Mouse (Mus musculus) kidney, postnatal 25 days (tissue): ENCODE results near the gene Ogdh.
"Not testable (repeated sequence)": the region's sequence is repeated elsewhere in the genome, so short reads cannot be mapped to it uniquely, and the experiment has no call there.

Experiments used
- DNase-seq, 2 experiments: peaks; one replicate each; pipeline ENCODE4 v3.0.0; 2021; ENCODE audit warnings: mixed read lengths in 2 of 2

Ogdh gene

GRCm38 (mm10) chr11:6291401-6292115 lies at the start of gene Ogdh:
Ogdh (plus strand) TSS chr11:6291633.
- peak; percentile 99 to 100 for DNase-seq

GRCm38 (mm10) chr11:6244707-6245106 lies 46.7 kb upstream of the Ogdh start:
- no peak for DNase-seq

GRCm38 (mm10) chr11:6252248-6252647 lies 39.2 kb upstream of the Ogdh start:
- DNase-seq = no peak

GRCm38 (mm10) chr11:6252824-6253223 lies 38.6 kb upstream of the Ogdh start:
- DNase-seq = no peak

- DNase-seq = not testable (repeated sequence)
These were observed 36.8 kb upstream of the Ogdh start for GRCm38 (mm10) chr11:6254602-6255001.

GRCm38 (mm10) chr11:6256490-6257072 lies 34.9 kb upstream of the Ogdh start:
- peak; percentile 62 to 73 for DNase-seq

DNA sequence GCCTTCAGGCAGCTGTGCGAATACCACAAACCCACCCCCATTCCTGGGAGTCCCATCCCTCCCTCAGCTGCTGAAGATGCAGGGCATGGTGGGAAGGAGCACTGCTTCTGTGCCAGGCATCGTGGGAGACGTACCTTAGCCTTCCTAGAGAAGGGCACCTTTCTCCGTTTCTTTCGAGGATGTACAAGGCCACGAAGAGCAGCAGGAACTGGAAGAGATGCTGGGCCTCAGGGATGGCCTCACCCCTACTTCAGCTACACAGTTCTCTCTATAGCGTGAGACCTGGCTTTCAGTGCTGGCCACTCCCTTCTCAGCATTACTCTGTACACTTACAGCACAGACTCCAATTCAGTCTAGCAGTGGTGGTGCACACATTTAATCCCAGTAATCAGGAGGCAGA lies 32.0 kb upstream of the Ogdh start:
- no peak for DNase-seq

- DNase-seq = peak; percentile 77 to 89
These were observed 29.9 kb upstream of the Ogdh start for GRCm38 (mm10) chr11:6261434-6262082.

DNA sequence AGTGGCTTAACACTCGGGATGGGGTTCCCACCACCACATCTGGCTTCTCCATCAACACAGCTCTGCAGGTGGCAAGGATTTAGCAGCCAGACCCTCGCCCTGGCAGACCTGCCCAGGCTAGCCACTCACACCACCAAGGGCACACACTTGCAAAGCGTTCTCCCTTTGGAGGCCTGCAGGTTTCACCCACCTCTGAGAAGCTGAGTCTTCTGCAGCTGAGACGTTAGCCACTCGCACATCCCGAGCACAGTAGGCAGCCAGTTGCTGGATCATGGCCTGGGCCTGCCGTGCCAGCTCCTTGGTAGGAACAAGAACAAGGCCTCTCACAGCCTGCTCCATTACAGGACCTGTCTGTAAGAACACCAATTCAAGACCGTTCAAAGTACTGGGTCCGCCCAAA lies 24.8 kb upstream of the Ogdh start:
- DNase-seq = no peak

DNA sequence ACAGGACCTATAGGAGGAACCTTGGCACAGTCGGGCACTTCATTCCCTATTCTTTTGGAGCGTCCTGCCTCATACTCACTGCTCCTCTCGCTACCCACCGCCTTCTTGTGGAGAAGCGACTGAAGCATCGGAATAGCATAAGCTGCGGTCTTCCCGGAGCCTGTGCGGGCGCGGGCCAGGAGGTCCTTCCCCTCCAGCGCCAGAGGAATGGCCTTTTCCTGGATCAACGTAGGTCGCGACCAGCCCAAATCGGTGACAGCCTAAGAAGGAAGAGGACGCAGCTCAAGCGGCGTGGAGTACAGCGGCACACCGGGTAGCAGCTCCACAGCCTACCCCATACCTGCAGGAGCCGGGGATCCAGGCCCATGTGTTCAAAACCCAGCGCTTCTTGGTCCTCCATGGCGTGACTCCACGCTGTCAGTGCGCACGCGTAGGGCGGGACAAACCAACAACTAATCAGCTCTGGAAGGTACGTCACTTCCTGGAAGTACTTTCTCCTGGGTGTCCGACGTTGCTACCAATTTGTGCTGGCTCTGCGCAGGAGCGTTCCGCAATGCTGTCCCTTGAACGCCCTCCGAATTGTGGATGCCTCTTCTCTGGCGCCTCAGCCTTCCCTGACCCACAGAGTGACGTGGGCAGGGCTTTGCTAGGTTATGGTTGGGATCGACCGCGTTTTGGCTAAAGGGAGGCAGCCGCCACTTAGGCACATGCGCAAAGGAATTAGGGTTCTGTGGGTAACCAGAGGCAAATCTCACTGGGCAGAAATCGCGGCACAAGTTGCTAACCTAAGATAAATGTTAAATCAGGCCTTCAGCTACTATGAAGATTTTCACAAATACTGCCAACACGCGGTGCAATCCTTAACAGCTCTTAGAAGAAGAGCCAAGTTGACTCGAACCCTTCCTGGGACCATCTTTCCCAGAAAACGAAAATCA lies 23.8 kb upstream of the Ogdh start, which contains the start of gene Ddx56:
Gene Ddx56, minus strand, starts transcription at position 453 of the 935 bp plus-strand sequence.
- DNase-seq = peak; percentile 93 to 96

GRCm38 (mm10) chr11:6273607-6274006 lies 17.8 kb upstream of the Ogdh start:
- DNase-seq = peak; percentile 30 to 55

- peak; percentile 99 to 100 for DNase-seq
These were observed 16.9 kb upstream of the Ogdh start, which contains the start of gene Tmed4 for GRCm38 (mm10) chr11:6274387-6275093. Tmed4 (minus strand) TSS chr11:6274870.

- DNase-seq = no peak
These were observed 16.3 kb upstream of the Ogdh start for GRCm38 (mm10) chr11:6275094-6275484.

DNA sequence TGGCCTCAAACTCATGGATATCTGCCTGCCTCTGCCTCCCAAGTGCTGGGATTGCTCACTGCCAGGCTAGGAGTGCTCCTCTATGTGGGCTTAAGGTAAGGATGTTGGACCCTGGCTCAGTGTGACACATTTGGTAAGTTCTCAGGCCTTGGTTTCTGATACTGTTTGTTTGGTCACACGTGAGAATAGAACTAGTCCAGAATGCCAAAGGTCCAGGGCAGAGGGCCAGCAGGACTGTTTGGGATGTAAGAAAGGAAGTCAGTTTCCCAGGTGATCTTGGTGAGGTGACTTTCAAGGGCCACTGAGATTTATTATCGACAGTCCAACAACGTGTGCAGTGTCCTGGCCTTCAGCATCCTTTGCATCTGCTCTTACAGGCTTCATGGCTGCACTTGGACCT lies 15.0 kb upstream of the Ogdh start:
- DNase-seq = peak in 1 of 2 experiments; percentile 24

DNA sequence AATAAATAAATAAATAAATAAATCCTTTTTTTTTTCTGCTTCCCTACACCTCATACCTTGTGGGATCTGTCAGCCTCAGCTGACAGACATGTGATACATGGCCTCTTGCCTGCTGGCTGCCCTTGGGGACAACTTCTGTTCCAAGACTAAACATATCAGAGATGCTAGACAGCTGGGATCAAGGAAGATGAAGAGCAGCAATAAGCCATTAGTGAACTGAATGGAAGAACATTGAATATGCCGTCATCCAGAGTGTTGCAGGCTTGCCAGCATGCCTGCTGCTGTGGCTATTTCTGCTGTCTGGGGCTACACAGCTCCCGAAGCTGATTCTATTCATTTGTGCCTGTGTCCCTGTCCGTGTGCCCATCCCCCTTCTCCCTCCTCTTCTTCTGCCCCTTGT lies 8.5 kb upstream of the Ogdh start:
- DNase-seq = no peak

DNA sequence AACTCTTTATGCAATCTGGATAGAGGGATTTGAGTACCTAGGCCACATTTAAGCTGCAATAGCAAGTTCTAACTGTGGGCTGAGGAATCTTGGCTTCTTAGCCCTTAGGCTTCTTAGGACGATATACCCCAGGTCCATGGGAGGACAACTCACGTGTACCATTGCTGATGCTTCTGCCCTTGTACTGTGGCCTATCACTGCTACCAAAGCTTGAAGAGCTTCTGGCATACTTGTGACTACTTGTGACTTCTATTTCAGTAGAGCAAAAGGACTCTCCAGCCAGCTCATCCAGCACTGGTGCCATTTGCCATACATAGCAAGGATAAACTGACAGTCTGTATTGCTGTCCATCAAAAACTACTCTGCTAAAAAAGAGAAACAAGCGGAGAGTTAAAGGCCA lies 1.3 kb upstream of the Ogdh start:
- DNase-seq = no peak

- DNase-seq = no peak
These were observed 550 bp upstream of the Ogdh start for GRCm38 (mm10) chr11:6290883-6291282.

GRCm38 (mm10) chr11:6292116-6292987 lies 919 bp downstream of the Ogdh start:
- peak; percentile 76 to 85 for DNase-seq

GRCm38 (mm10) chr11:6292988-6293349 lies 1.5 kb downstream of the Ogdh start:
- DNase-seq = no peak

DNA sequence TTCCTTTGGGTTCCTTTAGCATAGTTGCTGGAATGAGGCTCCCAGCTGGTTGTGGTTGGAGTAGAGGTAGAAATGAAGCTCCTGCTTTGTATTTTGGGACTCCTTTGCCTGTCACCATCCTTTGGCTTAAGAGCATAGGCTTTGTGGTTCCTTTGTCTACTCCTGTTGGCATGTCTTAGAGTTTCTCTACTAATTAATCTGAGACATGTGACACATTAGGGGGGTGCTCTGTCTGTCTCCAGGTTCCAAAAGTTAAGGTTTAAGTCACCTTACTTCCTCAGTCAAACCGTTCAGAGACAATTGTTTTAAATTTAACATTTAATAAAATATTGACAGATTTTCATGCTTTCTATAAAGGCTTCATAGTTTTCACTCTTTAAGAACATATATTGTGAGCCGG lies 2.2 kb downstream of the Ogdh start:
- no peak for DNase-seq

DNA sequence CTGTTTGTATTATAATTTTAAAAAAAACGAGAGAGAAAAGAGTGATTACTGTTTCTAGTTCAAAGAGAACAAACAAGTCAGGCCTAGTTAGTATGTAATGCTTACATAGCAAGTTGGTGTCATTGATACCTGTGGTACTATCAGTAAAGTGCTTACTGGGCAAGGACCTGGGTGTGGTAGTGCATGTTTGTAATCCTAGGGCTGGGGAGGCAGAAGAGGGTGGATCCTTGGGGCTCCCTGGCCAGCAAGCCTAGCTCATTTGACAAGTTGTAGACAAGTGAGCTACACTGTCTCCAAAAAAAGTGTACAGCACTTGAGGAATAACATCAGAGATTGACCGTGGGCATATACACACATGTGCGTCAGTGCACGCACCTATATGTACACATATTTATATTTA lies 3.2 kb downstream of the Ogdh start:
- DNase-seq = no peak
